Mouse (Mus musculus): ENCODE measurements around the gene Cyp2t4.

The Cyp2t4 gene

GRCm38 (mm10) chr7:27153205-27153764, at the start of gene Cyp2t4:
Cyp2t4 (plus strand) TSS chr7:27153714.
- DNase-seq (ENCODE audit: low spot score): no peak

GRCm38 (mm10) chr7:27104882-27105281, 48.6 kb upstream of the Cyp2t4 start:
- no peak for DNase-seq (ENCODE audit: low spot score)

DNA sequence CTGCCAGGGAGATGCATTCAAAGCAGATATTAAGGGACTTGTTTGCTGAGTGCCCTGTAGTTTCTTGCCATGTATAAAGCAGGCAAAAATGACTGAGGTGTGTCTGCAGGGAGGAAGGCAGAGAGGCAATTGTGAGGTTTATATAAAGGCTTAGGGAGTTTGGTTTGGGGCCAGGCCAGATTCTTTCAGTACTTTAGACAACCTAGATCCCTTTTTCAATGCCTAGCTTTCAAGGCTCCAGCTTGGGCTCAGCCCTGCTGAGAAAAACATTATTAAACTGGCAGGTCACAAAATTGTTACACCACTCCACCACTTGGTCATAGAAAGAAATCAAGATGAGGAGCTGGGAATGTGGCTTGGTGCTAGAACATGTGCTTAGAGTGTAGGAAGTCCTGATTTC, 43.2 kb upstream of the Cyp2t4 start:
- no peak for DNase-seq (ENCODE audit: low spot score)

DNA sequence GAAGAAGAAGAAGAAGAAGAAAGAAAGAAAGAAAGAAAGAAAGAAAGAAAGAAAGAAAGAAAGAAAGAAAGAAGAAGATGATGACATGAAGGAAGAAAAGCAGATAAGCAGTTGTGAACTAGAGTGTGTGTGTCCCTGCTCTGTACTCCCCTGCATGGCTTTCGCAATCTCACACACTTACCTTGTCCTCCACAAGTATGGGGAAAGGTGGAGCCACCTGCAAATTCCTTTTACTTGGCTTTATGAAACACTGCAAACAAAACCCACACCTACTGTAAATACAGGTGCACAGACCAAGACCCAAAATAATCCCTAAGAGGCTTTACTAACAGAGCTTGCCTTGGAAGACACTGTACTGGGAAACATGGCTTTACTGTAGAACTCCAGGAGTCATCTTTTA, 42.5 kb upstream of the Cyp2t4 start:
- DNase-seq (ENCODE audit: low spot score): no peak

DNA sequence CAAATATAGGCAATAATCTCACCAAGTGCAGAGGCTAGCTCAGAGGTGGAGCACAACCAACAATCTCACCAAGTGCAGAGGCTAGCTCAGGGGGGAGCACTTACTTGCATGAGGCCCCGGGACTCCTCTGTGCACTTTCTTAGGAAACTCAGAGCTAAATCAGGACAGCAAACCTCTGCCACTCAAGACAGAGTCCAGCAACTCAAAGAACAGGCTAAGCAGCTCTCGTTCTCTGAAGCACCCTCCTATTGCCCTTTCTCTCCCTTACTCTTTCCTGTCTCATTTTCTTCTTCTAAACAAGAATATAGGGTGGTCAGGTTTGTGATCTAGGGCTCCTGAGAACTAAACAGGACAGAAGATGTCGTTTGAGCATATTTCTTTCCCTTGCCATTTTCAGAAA, 41.5 kb upstream of the Cyp2t4 start:
- DNase-seq (ENCODE audit: low spot score): no peak

- DNase-seq (ENCODE audit: low spot score): no peak
These were observed 35.4 kb upstream of the Cyp2t4 start for GRCm38 (mm10) chr7:27118033-27118511.

DNA sequence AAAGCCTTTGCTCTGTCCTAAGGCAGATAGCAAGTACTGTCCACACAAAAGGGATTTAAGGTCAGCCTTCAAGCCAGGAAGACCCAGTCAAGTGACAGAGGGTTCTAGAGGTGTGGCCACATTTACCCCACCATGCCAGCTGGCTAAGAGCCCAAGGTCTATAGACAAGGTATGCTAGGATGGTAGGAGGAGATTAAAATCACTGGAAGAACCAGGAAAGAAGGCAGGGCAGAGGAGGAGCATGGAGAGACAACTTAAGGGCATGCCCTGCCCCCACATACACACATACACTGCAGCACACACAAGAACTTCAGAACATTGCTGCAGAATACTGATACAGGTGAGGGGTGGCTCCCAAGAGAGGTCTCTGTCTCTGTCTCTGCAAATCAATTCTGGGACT, 33.8 kb upstream of the Cyp2t4 start, which contains the start of gene Cyp2f2:
Cyp2f2 (plus strand) TSS at position 234 of the 400 bp plus-strand sequence.
- DNase-seq (ENCODE audit: low spot score): no peak

DNA sequence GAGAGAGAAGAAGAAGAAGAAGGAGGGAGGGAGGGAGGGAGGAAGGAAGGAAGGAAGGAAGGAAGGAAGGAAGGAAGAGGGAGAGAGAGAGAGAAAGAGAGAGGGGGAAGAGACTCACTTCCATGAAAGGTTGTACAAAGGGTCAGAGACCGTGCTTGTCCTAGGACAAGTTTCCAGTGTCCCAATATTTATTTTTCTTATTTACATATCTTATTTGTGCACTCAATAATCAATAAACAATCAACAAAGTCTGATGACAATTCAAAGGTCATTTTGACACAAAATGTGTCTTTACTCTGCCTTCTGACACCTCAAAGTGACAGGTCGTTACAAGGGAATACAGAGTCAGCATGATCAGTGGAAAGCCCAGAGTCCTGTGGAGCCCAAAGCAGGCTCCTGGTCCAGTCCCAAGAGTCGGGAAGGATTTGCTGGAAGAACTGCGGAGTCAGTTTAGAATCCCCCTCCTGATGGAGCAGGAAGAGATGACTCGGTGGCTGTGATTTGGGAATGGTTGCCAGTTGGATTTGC, 29.1 kb upstream of the Cyp2t4 start:
- DNase-seq (ENCODE audit: low spot score): no peak

DNA sequence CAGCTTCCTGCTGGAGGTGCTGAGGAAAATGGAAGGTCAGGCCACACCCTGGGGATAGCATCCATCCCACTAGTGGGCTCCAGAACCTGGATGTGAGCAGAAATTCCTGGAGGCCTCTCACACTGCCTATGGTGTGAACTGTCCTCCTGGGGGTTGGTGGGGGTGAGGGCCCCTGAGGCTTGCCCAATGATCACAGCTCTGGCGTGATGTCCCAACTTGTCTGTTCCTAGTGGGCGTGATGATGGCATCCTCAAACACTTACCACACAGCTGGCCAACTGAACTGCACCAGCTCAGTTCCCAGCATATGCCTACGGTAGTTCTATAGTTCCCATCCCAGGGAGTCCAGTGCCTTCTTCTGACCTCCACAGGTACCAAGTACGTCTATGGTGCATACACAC, 28.5 kb upstream of the Cyp2t4 start:
- no peak for DNase-seq (ENCODE audit: low spot score)

- DNase-seq (ENCODE audit: low spot score): no peak
These were observed 25.4 kb upstream of the Cyp2t4 start for GRCm38 (mm10) chr7:27128162-27128561.

GRCm38 (mm10) chr7:27128946-27129345, 24.6 kb upstream of the Cyp2t4 start:
- DNase-seq (ENCODE audit: low spot score): no peak

DNA sequence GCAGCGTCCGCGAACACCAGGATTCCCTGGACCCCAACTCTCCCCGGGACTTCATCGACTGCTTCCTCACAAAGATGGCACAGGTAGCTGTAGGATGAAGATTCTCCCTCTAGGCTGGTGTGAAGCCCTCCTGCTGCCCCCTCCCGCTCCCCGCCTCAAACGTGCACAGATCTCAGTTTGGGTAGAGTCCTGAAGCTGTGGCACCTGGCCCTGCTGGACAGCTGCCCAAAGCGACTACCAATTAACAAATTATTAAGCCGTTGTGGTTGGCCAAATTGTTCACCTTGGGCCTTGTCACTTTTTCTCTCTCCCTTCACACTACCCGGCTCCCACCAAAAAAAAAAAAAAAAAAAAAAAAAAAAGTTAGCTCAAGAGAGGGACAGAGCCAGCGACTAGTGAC, 23.7 kb upstream of the Cyp2t4 start:
- no peak for DNase-seq (ENCODE audit: low spot score)

GRCm38 (mm10) chr7:27130521-27131370, 22.8 kb upstream of the Cyp2t4 start:
- DNase-seq (ENCODE audit: low spot score): no peak

GRCm38 (mm10) chr7:27131387-27131786, 22.1 kb upstream of the Cyp2t4 start:
- DNase-seq (ENCODE audit: low spot score): no peak

DNA sequence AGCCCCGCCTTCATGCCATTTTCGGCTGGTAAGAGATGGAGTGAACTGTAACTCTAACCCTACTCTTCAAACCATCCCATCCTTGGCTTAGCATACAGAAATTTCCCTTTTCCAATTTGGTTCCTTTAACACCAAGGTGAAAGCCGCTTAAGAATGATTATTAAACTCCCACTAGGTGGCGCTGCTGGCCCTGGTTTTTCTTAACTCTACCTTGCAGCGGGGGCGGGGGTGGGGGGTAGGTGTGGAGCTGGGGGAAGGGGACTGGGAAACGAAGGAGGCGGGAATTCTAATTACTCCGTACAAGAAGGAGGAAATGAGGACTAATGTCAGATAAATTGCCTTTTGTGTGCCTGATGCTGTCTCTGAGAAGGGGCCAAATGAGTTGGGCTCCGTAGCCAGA, 20.9 kb upstream of the Cyp2t4 start:
- DNase-seq (ENCODE audit: low spot score): no peak

DNA sequence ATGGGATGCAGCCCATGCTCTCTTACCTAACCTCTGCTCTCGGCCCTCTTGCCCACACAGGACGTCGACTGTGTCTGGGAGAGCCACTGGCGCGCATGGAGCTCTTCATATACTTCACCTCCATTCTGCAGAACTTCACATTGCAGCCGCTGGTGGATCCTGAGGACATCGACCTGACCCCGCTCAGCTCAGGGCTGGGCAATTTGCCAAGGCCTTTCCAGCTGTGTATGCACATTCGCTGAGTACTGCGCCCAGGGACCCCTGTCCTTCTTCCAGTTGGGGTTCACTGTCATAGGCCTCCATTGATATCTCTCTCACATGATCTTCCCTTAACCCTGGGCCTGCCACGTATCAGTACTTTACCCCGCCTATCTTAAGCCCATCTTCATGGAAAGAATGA, 20.4 kb upstream of the Cyp2t4 start:
- DNase-seq (ENCODE audit: low spot score): no peak

GRCm38 (mm10) chr7:27133757-27134156, 19.8 kb upstream of the Cyp2t4 start:
- DNase-seq (ENCODE audit: low spot score): no peak

- DNase-seq (ENCODE audit: low spot score): no peak
These were observed 17.0 kb upstream of the Cyp2t4 start for GRCm38 (mm10) chr7:27136410-27136996.

- DNase-seq (ENCODE audit: low spot score): no peak
These were observed 2.5 kb downstream of the Cyp2t4 start for GRCm38 (mm10) chr7:27156005-27156404.

GRCm38 (mm10) chr7:27158171-27158570, 4.7 kb downstream of the Cyp2t4 start:
- no peak for DNase-seq (ENCODE audit: low spot score)

- no peak for DNase-seq (ENCODE audit: low spot score)
These were observed 5.7 kb downstream of the Cyp2t4 start for GRCm38 (mm10) chr7:27159256-27159655.

DNA sequence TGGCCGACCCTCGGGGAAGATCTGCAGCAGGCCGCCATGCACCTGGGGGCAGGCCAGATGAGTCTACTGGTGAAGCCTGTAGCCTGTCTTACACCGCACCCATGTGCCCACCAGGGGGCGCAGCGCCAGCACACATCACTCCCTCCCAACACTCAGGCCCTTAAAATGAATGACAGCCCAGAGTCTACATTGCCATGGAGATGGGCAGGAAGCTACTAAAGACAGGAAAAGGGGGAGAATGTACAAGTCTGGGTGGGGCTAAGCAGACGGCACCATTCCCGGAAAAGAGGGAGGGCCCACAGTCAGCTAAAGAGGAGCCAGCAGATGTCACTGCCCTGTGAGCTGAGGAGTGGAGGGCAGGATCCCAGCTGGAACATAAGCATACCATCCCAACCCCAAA, 6.4 kb downstream of the Cyp2t4 start:
- peak; percentile 57 for DNase-seq (ENCODE audit: low spot score)

DNA sequence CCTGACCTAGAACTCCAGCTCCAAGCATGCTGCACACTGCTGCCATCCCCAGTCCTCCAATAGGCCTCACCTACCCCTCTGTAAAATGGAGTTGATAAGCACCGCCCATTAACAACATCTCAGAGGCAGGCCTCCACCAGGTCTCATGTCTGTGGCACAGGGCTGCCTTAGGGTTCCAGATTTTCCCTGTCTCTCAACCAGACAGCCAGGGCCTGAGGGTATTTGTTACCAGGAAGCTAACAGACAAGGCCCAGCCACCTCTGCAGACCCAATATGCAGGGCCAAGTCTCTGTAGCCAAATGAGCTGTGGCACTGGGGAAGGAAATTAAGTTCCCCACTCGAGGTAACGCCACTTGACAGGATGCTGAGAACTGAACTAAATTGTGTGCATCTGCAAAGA, 7.4 kb downstream of the Cyp2t4 start:
- no peak for DNase-seq (ENCODE audit: low spot score)
